ENCODE assay signal across 11 mouse cellular contexts in the genomic region with DNA sequence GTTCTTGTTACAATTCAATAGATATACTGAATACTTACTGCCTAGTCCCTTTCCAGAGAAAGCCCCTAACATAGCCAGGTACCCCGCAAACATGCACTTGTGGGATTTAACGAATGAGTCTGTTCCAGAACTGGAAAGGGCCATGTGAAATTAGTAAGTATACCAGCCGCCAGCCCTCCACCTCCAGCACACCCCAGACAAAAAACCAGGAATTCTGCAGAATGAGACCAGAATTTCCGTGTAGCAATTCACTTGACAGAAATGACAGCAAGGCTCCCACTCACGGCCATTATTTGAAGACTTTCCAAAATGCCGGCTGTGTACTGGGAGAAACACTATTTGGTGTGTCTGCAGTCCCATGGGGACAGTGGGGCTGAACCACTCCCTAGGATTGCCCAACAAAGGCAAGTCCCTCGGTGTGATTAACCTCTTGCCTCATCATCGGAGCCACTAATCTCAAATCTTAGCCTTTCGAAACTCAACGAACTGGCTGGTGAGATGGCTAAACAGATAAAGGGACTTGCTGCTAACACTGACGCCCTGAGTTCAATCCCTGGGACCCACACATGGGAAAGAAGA. TPM values are rescaled to one million over a fixed set of nuclear protein-coding genes. Genes with fewer than 3 reads are reported as not detected.
DNase-seq lines count a peak whose midpoint lies in the region; ATAC-seq lines count a peak whose summit lies in the region.
"Had no signal": no experiment of that assay in that cellular context is flagged by ENCODE, and none has a peak within 500 bp of the region (broad histone marks: within the 10 kb centered on the region; RNA-seq: fewer than 3 reads in every experiment).

No protein-coding gene starts in this region.

- DNase-seq in heart, adult 18-20 months, result peak; percentile 60 to 73
- DNase-seq in 416B (ENCODE audit: low read depth), result peak; percentile 93
- peak; percentile 34 for DNase-seq in lung, postnatal 14 days
- no peak for DNase-seq in forebrain, embryonic 10.5 days (ENCODE audit: extremely low spot score, low spot score)
- no peak for DNase-seq in left cerebral cortex, adult 18-20 months (ENCODE audit: low spot score in 2 of 2)
- DNase-seq: kidney, postnatal 36 days had no signal

- H3K9me3 ChIP-seq in heart, embryonic 12.5 days (replicated peaks), result no peaks in the 10 kb centered on the region
- peaks cover 2% of the 10 kb centered on the region; the same call in 1 of the 2 replicates for H3K9me3 ChIP-seq in forebrain, embryonic 10.5 days
- H3K9me3 ChIP-seq: intestine, embryonic 15.5 days; limb, embryonic 12.5 days; megakaryocyte, embryonic 14.5 days had no signal

- H3K4me1 ChIP-seq in heart, embryonic 12.5 days (replicated peaks), result peaks cover 14% of the 10 kb centered on the region; the same call in 1 of the 2 replicates
- no peaks in the 10 kb centered on the region for H3K4me1 ChIP-seq in forebrain, embryonic 10.5 days

- no peaks in the 10 kb centered on the region for H3K36me3 ChIP-seq in heart, embryonic 12.5 days
- peaks cover 30% of the 10 kb centered on the region for H3K36me3 ChIP-seq in forebrain, embryonic 10.5 days (replicated peaks)
- H3K36me3 ChIP-seq: intestine, embryonic 15.5 days had no signal

- no peak for ATAC-seq in heart, embryonic 12.5 days (ENCODE audit: insufficient number of reproducible peaks, low FRiP score)
- ATAC-seq in common myeloid progenitor, adult 5-6 weeks (replicated peaks; ENCODE audit: low read depth, poor library complexity, severe bottlenecking), result peak; percentile 60
- ATAC-seq: intestine, embryonic 15.5 days had no signal

- WGBS in heart, embryonic 12.5 days, result 91% methylated on average over 11 of the region's 11 CpGs
- 94% methylated on average over 11 of the region's 11 CpGs for WGBS in forebrain, embryonic 10.5 days

- H3K9ac ChIP-seq in heart, embryonic 12.5 days, result no peak overlapping the region
- H3K9ac ChIP-seq: intestine, embryonic 15.5 days; limb, embryonic 12.5 days had no signal

- H3K4me3 ChIP-seq in heart, embryonic 12.5 days, result no peak overlapping the region
- H3K4me3 ChIP-seq in forebrain, embryonic 10.5 days, result no peak overlapping the region
- H3K4me3 ChIP-seq: intestine, embryonic 15.5 days; limb, embryonic 12.5 days; megakaryocyte, embryonic 14.5 days had no signal

- no peak overlapping the region for H3K4me2 ChIP-seq in heart, embryonic 12.5 days
- H3K4me2 ChIP-seq: intestine, embryonic 15.5 days; limb, embryonic 12.5 days had no signal

- no peak overlapping the region for H3K27ac ChIP-seq in heart, embryonic 12.5 days (ENCODE audit: poor library complexity, severe bottlenecking)
- H3K27ac ChIP-seq in forebrain, embryonic 10.5 days, result no peak overlapping the region
- H3K27ac ChIP-seq: intestine, embryonic 15.5 days; limb, embryonic 12.5 days had no signal

- H3K27me3 ChIP-seq in heart, embryonic 12.5 days (replicated peaks), result no peaks in the 10 kb centered on the region
- H3K27me3 ChIP-seq in forebrain, embryonic 10.5 days (ENCODE audit: poor library complexity, severe bottlenecking), result no peaks in the 10 kb centered on the region
- H3K27me3 ChIP-seq: intestine, embryonic 15.5 days; limb, embryonic 12.5 days; megakaryocyte, embryonic 14.5 days had no signal

RNA-seq across cellular contexts. Expression of gene Tiam1, which starts 30.9 kb away (rescaled TPM):
- 1 to 10 TPM; 8.1 to 8.5 TPM for total RNA-seq in heart, adult 18-20 months (2021)
- polyA plus RNA-seq in heart, embryonic 12.5 days (2016; fragmentation: Nextera tagmentation; extraction: Ambion mirVana), result 15.4 and 16.9 TPM in 2 replicates
- 29.2 and 34.5 TPM in 2 replicates for total RNA-seq in common myeloid progenitor, adult 5-6 weeks (2017)
- polyA plus RNA-seq in forebrain, embryonic 10.5 days (2016; fragmentation: Nextera tagmentation; extraction: Ambion mirVana), result 18.4 and 21.4 TPM in 2 replicates
- 100 to 1,000 TPM; 113 to 114 TPM for total RNA-seq in left cerebral cortex, adult 18-20 months (2021)

Comparison
In these comparisons a context has a peak if more than half of its experiments do, and no peak if none do; other contexts are left out.
1. DNase-seq: peak in heart, adult 18-20 months (2 of 2), 416B (single experiment) and lung, postnatal 14 days (single experiment); none in forebrain, embryonic 10.5 days (single experiment) and left cerebral cortex, adult 18-20 months (0 of 2).